Comparison of ENCODE assay signal across 8 mouse cellular contexts in the genomic region with DNA sequence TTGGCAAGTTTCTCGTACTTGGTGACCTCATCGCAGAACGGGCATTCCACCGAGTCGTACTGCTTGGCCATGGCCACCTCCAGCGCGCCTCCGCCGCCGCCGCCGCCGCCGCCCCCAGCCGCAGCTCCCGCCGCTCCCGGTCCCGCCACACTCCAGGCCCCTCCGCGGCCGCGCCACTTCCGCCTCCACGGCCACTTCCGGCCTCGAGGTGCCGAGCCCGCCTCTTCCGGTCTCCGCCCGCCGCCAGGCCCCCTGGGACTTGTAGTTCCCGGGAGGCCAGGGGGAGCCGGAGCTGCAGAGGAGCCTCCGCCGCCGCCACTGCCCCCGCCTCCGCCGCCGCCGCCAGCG. TPM values are rescaled to one million over a fixed set of nuclear protein-coding genes. Genes with fewer than 3 reads are reported as not detected.
A peak's percentile ranks its signal among the peaks of the same experiment; 100 is the strongest.
DNase-seq lines count a peak whose midpoint lies in the region; ATAC-seq lines count a peak whose summit lies in the region.

No protein-coding gene starts in this region.

- peak overlapping the region; percentile 98 for H3K4me3 ChIP-seq in forebrain, embryonic 16.5 days (replicated peaks; ENCODE audit: low read length)

- 0% methylated on average over 42 of the region's 44 CpGs for WGBS in forebrain, embryonic 16.5 days

- H3K36me3 ChIP-seq in forebrain, embryonic 16.5 days (ENCODE audit: control insufficient read depth, insufficient read depth) = peaks cover 11% of the 10 kb centered on the region

- H3K4me1 ChIP-seq in forebrain, embryonic 16.5 days (replicated peaks; ENCODE audit: control insufficient read depth, insufficient read depth, low read length) = peaks cover 17% of the 10 kb centered on the region

- H3K9ac ChIP-seq in forebrain, embryonic 16.5 days (replicated peaks; ENCODE audit: low read depth, low read length) = peak overlapping the region; percentile 95

- no peaks in the 10 kb centered on the region for H3K9me3 ChIP-seq in forebrain, embryonic 16.5 days (ENCODE audit: control insufficient read depth, low read length)

- DNase-seq in MEL-GATA-1-ER (ENCODE audit: extremely low read depth, low read depth) = peak; percentile 63
- DNase-seq in cerebellum, adult 11-12 months = peak; percentile 95
- DNase-seq in heart, postnatal 36 days = peak; percentile 97 to 99
- DNase-seq in layer of hippocampus, adult 8-10 months (ENCODE audit: low spot score in 2 of 2) = peak; percentile 83 to 90
- peak; percentile 97 for DNase-seq in lung, postnatal 10 days
- peak; percentile 78 for DNase-seq in retina, adult 2 months (ENCODE audit: low read depth, low spot score)
- DNase-seq in thymus, postnatal 36 days = peak; percentile 94 to 96

- ATAC-seq in forebrain, embryonic 16.5 days = peak; percentile 91

- H3K4me2 ChIP-seq in forebrain, embryonic 16.5 days (ENCODE audit: low read length) = peak overlapping the region; percentile 97

- peak overlapping the region; percentile 100 for H3K27ac ChIP-seq in forebrain, embryonic 16.5 days (ENCODE audit: low read length)

- intact Hi-C loops in heart, postnatal 36 days (cut with DNase I) = loop anchor here (5.0 kb wide), 1 partner anchor 140 kb away; no protein-coding TSS in a partner anchor

- H3K27me3 ChIP-seq in forebrain, embryonic 16.5 days (replicated peaks; ENCODE audit: control insufficient read depth, insufficient read depth, low read length) = no peaks in the 10 kb centered on the region

RNA-seq across cellular contexts. Expression of a gene that starts 0.3 kb away (rescaled TPM):
- polyA plus RNA-seq in forebrain, embryonic 16.5 days (2015; fragmentation: Nextera tagmentation; extraction: Ambion mirVana) = 82.2 and 85.0 TPM in 2 replicates
- 10 to 100 TPM; 24.6 to 26.6 TPM for total RNA-seq in heart, postnatal 36 days (2021)
- 100 to 1,000 TPM; 102 to 129 (median 111) TPM for total RNA-seq in layer of hippocampus, adult 8-10 months (2022)

RNA-seq across cellular contexts. Expression of a gene that starts 8.3 kb away (rescaled TPM):
- 41.9 and 43.0 TPM in 2 replicates for polyA plus RNA-seq in forebrain, embryonic 16.5 days (2015; fragmentation: Nextera tagmentation; extraction: Ambion mirVana)
- total RNA-seq in heart, postnatal 36 days (2021) = 10 to 100 TPM; 26.8 to 28.1 TPM
- total RNA-seq in layer of hippocampus, adult 8-10 months (2022) = 10 to 100 TPM; 18.5 to 23.8 (median 21.0) TPM

RNA-seq across cellular contexts. Expression of a gene that starts 8.6 kb away (rescaled TPM):
- 21.5 and 23.7 TPM in 2 replicates for polyA plus RNA-seq in forebrain, embryonic 16.5 days (2015; fragmentation: Nextera tagmentation; extraction: Ambion mirVana)
- 1 to 10 TPM; 5.0 to 6.6 TPM for total RNA-seq in heart, postnatal 36 days (2021)
- 10 to 100 TPM in 3 of 4 experiments, 1 to 10 TPM in 1; 7.6 to 17.7 (median 11.4) TPM for total RNA-seq in layer of hippocampus, adult 8-10 months (2022)

RNA-seq across cellular contexts. Expression of a gene that starts 28.3 kb away (rescaled TPM):
- 2.8 and 3.5 TPM in 2 replicates for polyA plus RNA-seq in forebrain, embryonic 16.5 days (2015; fragmentation: Nextera tagmentation; extraction: Ambion mirVana)
- total RNA-seq in heart, postnatal 36 days (2021) = not detected
- total RNA-seq in layer of hippocampus, adult 8-10 months (2022) = 1 to 10 TPM in 3 of 4 experiments, under 1 TPM in 1; 0.92 to 2.1 (median 1.5) TPM

RNA-seq across cellular contexts. Expression of a gene that starts 44.5 kb away (rescaled TPM):
- 62.1 and 65.4 TPM in 2 replicates for polyA plus RNA-seq in forebrain, embryonic 16.5 days (2015; fragmentation: Nextera tagmentation; extraction: Ambion mirVana)
- 1 to 10 TPM; 6.8 to 9.6 TPM for total RNA-seq in heart, postnatal 36 days (2021)
- total RNA-seq in layer of hippocampus, adult 8-10 months (2022) = 10 to 100 TPM; 28.6 to 33.5 (median 31.1) TPM

Comparison
In these comparisons a context has a peak if more than half of its experiments do, and no peak if none do; other contexts are left out.
1. Peak in every context shown above with its lines: DNase-seq, ATAC-seq, H3K4me3 ChIP-seq and H3K27ac ChIP-seq.